Mouse (Mus musculus) bone marrow macrophage, adult 2 months (primary cell): Measurements from ENCODE around the gene Apof.

Experiments used
- CTCF ChIP-seq: IDR thresholded peaks from 2 replicates; pipeline ENCODE4 v1.5.1; 2012; ENCODE audit warnings: low read depth, mild to moderate bottlenecking, low read length, moderate library complexity
- POLR2A ChIP-seq: IDR thresholded peaks from 2 replicates; pipeline ENCODE4 v1.6.1; 2012; ENCODE audit warnings: mild to moderate bottlenecking, low read depth, low read length, borderline replicate concordance

DNA sequence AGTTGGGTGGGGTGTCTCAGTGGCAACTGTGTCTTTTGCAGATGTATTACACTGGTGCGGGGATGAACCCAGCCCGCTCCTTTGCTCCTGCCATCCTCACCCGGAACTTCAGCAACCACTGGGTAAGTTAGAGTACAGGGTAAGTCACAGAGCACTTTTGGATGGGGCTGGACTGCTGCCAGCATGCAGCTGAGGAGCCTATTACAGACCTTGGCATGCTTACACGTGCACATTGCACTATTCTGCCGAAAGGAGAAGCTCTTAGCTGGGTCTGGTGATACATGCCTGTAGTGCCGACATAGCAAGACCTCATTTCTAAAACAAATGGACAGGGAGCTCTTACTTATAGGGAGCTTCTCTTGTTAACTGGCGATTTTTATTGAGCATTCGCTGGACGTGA is 40.9 kb upstream of the Apof start:
- TF ChIP-seq POLR2A (no peak), CTCF (no peak)
